Mouse (Mus musculus) c-Kit-negative CD71-positive TER-119-positive erythroid progenitor cells, embryonic 14.5 days (primary cell): ENCODE results near the gene Hoxd12.

Experiments used
- DNase-seq: peaks from one replicate; pipeline ENCODE4 v3.0.0-alpha.2; 2013; ENCODE audit warnings: low read depth, low spot score

The Hoxd12 gene

DNA sequence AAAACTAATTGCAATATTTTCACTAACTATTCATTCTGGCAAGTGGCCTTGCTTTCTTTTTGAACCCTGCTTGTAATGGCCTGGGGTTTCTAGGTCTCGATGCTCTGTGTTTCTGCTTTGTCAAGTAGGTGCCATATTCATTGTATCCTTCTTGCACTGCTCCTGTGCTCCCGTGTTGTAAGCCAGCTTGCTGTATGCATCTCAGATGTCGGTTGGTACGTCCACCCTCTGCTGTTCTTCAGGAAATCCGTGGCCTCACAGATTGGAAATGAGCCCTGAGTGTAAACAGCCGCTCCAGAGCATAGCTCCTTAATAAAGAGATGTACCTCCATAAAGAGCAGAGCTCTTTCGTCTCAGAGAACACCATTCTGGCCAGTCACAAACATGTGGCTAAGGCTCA, 32.8 kb downstream of the Hoxd12 start:
- DNase-seq = no peak

DNA sequence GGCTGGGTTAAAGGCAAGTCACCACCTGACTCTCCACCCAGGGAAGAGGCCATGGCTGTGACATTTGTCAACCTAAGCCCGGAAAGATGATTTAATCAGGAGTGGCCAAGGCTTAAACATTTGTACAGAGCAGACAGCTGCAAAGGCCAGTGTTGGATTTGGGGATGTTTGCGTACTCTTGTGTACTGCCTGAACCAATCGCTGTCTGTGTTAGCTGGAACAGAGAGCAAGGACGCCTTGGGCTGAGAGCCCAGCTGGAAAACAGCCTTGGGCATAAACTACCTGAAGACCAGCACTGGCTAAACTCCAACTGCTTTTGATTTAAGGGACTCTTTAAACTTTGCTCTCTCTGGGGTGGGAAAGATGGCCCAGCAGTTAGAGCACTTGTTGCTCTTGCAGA, 33.9 kb downstream of the Hoxd12 start:
- DNase-seq = no peak

DNA sequence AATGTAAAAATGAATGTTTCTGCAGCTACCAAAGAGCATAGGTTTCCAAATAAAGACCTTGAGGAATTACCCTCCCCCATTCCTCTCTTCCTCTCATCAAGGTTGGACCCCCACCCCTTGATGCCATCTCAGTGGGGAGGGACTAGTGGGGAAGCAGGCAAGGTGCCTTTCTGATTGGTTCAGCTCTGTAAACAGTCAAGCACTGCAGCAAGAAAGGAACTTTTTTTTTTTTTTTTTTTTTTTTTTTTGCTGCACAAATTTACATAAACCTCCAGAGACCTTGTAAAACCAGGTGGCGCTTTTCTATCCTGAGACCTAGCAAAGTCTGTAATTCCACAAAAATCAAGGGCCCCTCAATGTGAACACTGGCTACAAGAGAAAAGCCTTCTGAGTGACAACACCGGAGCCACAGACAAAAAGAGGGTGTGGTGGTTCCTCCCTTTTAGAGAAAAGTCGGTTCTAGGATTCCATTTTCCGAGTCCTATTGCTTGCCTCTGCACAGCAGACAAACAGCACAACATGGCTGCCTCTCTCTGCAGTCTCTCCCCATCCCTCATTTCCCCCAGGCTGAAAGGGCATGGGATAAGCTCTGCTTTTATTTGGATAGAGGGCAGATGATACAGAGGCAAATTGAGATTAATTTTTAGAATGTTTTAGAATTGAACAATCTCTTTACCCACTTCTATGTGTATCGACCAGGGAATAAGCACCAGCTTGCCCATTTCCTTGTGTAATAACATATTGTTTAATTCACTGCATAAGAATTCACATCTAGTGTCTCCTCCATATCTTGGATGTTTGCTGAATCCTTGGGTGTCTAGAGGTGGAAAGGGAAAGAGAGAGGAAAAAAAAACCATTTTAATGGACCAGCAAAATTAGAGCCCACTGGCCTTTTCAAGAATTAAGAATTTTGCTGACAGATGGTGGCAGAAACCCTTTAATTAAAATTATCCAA, 34.9 kb downstream of the Hoxd12 start:
- no peak for DNase-seq

DNA sequence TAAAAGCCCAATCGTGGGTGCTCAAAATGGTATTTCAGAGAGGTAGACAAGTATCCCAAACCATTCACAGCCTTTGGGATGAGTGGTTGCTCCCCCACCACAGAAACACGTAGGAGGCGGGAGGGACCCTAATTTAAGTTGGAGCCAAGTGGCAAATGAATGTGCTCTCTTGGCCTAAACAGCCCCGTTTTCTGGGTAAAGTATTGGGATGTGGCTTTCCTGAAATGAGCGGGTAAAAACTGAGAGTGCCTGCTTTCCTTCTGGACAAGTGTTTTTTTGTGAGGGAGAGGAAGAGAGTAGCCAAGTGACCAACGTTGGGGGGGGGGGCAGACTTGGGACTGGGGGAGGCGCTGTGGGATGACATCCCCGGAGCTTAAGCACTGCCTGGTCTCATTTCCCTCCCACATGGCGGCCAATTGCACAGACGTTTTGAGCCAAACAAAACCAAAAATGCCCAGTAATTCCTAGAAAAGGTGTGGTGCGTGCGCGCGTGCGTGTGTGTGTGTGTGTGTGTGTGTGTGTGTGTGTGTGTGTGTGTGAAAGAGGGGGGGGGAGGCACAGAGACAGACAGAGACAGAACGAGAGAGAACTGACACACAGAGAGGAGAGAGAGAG, 36.2 kb downstream of the Hoxd12 start:
- DNase-seq = no peak

DNA sequence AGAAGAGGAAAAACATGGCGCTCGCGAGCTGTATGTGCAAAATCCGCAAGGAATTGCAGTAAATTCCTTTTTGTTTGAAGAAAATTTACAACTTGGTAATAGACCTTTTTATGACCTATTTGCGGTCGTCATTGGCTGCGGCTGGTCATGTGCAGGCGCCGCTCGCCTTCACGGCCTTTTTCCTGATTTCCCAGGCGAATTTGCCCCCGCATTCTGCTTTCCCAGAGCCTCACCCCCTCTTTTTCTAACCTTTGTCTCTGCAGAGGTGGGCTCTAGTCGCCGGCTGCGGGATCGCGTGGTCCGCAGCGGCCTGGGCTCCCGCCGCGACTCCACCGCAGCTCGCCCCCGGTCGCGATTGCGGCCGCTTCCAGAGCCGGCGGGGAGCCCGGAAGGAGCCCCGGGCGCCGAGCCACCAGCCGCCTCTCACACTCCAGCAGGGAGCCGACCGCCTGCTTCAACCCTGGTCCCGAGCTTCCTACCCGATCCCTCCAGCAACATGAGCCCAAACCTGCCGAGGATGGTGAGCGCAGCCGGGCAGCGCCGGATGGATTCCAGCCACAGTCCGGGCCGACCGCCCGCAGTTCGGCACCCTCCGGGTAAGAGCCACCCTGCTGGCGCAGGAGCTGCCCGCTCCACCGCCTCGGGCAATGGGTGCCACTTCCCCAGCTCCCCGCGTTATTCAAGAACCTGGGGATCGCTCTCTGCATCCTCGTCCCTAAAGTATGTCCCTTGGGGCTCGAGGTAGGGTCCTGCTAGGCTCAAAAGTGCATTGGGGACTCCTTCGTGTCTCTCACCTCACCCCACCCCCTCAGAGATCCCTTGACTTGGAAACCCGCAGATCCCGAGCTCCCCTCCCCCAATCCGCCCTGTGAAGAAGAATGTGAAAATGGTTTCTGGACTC, 37.2 kb downstream of the Hoxd12 start, which contains the start of the genes Hoxd3 and Hoxd4:
TSS of gene Hoxd3 (plus strand) at position 207 of the 901 bp plus-strand sequence.
TSS of gene Hoxd4 (plus strand) at position 209 of the 901 bp plus-strand sequence.
- no peak for DNase-seq

DNA sequence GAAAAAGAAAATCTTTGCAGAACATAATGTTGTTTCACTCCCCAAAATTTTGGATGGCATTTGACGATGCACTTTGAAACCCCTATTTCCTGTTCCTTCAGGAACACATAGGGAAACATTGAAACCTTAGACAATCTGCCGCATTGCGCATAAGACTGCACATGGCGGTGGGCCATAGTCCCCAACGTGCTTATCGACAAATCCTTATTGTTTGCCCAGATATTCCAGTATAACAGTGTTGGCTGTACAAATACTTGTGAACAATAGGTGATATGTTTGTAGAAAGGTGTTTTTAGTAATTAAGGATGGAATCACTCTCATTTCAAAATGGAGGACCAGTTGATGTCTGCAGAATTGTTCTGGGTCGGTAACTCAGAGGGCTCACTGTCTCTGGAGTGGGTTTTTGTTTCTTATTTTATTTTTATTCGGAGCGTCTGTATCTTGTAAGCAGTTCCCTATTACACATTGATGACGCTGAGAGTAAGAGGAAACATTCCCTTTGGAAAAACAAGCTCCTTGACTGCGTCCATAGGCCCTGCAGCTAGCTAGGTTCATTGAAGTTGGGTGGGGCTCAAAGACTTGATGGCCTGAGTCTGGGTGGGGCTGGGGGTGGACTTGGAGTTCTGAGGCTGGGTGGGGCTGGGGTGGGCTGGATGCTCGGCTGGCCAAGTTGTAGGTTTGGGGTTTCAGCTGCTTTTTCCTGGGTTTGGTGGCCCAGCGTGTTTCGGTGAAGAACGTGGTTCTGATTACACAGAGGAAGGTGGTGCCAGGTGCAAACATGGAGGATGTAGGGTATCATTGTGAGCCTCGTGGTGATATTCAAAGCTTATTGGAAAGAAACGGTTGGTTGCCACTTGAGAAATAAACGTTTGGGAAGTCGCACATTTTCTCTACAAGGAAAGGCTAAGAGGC, 38.7 kb downstream of the Hoxd12 start:
- DNase-seq = no peak

DNA sequence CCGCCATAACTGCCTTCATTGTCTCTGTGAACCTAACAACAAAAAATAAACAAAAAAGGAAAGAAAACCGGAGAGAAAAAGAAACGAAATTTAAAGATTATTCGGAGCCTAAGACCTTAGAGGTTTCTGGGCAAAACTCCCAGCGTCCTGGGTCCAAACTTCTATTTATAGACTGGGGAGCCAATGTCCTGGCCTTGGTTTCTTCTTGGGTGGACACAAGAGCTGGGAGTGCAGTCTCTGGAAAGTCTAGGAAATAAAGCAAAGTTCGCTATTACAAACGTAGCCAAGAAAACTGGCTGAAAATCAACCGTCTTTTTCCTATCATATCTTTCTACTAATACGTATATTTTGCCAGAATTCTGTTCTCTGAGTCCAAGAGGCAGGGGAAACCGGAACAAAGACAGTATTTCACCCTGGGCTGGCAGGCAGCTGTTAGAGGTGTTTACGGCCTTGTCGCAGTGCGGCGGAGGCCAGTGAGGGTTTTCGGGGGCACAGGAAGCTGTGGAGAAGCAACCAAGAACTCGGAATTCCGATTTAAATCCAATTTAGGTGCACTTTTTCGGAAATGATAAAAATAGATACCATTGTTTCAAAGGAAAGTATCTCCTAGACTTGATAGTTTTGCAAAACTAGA, 39.5 kb downstream of the Hoxd12 start:
- no peak for DNase-seq

DNA sequence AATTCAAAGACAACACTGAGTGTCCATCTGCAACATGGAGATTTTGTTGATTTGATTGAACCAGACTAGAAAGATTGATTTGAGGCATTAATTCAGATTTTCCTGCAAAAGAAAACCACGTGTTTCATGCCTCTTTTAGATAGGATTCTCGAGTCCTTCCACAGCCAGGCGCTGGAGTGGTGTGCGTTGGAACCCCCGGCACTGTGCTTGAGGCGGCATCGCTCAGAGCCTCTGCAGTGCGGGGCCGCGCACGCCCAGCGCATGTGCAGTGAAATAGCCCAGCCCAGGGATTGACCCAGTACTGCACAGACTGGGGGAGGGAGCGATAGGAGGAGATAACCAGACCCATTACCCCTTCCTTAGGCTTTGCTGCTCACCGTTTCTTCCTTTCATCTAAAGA, 40.1 kb downstream of the Hoxd12 start:
- no peak for DNase-seq

DNA sequence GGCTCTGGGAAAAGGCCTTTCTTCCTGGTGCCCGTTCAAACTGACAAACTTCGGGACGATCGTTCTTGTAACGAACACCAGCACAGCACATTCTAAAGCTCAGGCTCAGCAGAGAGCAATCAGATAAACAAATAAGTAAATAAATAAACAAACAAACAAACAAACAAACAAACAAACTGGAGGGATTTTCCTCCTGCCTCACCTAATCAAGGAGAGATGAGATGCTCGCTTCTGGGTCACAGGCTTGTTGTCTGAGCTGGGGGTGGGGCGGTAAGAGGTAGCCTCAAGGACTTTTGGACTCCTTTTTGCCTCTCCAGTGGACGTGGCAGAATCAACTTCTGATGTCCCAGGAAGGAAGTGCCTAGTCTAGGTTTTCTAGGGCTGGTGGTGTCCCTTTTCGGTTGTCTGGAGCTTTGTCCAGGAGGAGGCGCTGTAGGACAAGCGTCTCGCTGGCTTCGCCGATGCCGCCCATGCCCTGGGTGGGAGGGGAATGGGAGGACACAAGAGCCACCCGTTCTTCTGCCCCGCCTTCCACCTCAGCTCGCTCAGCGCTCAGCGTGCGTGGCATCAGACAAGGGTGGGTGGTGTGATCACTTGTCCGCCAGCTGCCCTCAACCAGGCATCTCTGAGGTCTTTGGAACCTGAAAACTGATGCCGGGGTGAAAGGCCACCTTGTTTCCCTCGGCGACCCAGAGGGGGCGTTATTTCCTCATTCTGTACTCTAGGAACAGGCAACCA, 40.9 kb downstream of the Hoxd12 start:
- no peak for DNase-seq

DNA sequence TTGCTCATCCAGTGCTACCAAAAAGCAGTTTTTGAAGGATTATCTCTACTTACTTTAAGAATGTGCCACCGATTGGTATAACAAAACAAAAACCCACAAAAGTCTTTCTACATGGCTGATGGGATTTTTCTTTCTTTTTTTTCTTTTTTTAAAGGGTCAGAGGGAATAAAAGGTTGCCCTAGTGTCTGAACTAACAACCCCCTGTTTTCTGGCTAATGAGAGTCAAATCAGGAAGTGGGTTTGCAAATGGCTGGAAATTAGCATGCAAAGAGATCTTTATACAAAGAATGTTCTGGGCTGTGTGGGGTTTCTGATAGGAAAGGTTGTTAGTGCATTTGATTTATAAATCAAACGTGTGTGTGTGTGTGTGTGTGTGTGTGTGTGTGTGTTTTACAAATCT, 45.6 kb downstream of the Hoxd12 start:
- DNase-seq = no peak

DNA sequence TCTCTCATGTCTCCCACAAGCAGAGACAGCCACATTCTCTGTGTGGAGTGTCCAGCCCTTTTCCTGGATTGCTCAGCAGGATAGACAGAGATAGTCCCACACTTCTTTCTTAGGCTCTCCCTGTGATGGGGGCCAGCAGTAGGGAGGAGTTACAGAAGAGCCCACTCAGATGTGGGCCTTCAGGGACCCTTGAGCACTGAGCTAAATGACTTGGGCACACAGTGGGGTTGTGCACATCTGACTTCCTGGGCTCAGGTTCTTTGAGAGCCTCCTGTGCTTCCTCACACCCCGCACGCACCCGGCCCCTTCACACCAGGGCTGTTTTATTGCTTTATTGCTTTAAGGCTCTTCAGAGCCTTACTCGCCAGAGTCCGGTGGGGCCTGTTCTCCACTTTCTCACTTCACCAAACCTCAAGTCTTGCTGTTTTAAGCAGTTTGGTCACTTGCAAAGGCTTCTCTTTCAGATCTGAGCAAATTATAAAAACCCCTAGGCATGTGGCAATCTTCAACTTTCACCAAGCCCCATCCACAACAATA, 46.2 kb downstream of the Hoxd12 start:
- DNase-seq = no peak

DNA sequence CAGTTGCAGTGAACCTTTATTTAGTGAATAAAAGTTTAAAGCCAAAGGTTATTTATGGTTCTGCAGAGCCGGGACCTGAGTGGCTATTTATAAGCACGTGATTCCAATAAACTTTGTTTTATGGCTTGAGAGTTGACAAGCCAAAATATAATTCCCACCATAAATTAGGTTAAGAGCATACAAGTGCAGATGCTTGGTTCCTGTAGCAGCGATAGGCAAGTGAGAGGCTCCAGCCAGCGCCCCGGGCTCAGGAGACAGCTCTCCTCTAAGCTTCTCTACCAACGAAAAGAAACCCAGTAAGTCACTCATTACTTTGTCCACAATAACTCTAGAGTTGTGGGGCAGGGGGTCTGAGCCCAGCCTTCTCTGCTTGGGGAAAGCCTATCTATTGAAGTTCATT, 47.1 kb downstream of the Hoxd12 start:
- no peak for DNase-seq

DNA sequence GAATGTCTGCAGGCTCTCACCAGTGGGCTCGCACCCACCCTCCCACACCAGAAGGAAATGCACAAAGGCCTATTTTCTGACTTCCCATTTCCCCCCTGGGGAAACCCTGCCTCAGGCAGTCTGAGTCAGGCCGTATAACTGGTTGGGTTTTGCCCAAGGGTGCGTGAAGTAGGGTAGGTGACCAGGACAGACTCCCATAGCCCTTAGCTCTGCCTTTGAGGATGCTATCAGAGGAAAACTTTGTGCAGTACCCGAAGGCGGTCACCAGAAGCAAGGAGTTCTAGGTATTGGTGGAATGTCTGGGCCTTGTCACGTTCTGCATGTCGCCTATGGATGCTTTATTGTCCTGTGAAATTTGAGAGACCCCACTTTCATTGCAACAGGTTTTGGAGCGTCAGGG, 48.1 kb downstream of the Hoxd12 start:
- DNase-seq = no peak

DNA sequence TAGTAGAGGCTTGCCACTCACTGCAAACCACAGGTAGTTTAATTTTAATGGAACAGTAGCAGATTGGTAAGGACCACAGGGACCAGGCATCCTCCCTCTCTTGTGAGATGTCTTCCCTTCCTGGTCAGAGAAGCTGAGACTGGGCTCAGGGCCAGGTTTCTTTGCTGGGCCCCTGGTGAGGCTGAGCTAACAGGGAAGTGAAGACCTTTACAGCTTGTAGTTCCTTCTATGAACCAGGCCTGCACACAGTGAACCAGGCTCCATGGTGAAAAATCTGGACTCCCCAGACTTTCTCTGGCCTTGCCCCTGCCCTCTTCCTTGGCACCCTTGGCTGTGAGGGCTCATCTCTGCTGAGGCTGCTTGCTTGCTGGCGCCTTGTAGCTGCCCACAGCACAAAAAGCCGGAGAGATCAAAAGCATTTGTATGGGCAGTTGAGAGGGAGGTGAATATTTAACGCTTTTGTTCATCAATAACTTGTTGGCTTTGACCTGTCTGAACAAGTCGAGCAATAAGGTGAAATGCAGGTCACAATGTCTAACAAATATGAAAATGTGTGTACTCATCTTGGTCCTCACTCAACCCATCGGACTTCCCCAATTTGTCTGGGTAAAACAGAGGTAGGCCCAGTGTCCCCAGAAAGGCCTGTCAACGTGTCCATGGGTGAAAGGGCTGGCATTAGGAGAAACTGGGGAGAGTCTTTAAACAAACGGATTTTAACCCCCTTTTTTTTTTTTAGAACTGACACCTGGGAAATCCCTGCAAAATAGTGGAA, 49.6 kb downstream of the Hoxd12 start:
- DNase-seq = no peak

DNA sequence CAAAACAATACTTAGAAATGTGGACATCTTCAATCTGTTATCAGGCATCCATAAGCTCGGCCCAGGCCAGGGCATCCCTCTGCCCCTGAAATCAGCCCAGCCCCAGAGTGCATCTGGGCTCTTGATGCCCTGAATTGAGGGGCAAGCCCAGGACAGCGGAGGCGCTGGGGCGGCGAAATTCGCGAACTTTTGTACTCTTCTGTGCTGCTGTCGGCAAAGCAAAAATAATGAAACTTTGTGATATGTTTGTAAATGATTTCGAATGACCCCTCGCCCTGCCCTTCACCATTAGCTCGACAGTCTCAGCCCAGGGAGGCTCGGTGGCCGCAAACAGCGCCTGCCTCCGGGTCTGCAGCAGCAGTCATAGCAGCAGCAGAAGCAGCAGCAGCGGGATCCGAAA, 50.4 kb downstream of the Hoxd12 start:
- no peak for DNase-seq

DNA sequence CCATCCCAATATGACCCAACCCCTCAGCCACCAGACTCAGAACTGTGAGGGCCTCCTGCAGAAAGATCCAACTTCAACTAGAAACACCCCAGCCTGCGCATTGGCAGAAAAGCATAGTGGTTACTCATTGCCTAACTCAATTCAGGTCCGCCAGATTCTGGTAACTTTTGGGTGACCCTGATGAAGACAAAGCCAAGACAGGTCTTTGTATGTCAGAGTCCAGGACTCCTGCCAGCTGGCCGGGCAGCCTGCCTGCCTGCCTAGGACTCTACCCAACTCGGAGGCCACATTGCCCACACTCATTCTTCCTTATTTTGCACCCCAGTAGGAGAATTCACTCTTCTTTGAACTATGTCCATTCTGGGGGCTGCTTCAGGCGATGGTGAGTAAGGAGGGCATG, 51.7 kb downstream of the Hoxd12 start, which contains the start of gene Gm28230:
TSS of gene Gm28230 (plus strand) at position 178 of the 400 bp plus-strand sequence.
- no peak for DNase-seq

DNA sequence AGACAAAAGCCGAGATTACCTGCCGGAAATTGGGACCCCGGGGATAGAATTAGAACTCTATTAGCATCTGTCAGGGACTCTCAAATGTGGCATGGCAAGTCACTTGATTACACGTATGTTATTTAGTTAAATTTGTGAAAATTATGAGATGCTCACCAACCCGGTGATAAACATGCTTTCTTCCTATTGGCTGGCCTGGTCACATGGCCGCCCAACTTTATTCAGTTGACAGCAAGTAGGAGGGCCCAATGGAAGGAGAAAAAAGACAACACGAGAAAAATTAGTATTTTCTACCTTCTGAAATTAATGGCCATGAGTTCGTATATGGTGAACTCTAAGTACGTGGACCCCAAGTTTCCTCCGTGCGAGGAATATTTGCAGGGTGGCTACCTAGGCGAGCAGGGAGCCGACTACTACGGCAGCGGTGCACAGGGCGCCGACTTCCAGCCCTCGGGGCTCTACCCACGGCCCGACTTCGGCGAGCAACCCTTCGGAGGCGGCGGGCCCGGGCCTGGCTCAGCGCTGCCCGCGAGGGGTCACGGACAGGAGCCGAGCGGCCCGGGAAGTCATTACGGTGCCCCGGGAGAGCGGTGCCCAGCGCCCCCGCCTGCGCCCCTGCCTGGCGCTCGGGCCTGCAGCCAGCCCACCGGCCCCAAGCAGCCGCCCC, 52.3 kb downstream of the Hoxd12 start:
- DNase-seq = no peak
